Comparison of ENCODE assay signal across 51 mouse cellular contexts in genomic region chr14:50360480-50360879, GRCm38 (mm10). TPM values are rescaled to one million over a fixed set of nuclear protein-coding genes. Genes with fewer than 3 reads are reported as not detected.
"Had no signal": no experiment of that assay in that cellular context is flagged by ENCODE, and none has a peak within 500 bp of the region (broad histone marks: within the 10 kb centered on the region; RNA-seq: fewer than 3 reads in every experiment).

No protein-coding gene starts in this region.

- H3K4me2 ChIP-seq: heart, embryonic 11.5 days; heart, embryonic 12.5 days; heart, embryonic 13.5 days; heart, embryonic 15.5 days; hindbrain, embryonic 12.5 days; hindbrain, embryonic 13.5 days; hindbrain, embryonic 14.5 days; hindbrain, embryonic 15.5 days; intestine, embryonic 15.5 days; kidney, embryonic 15.5 days had no signal

- H3K4me3 ChIP-seq: heart, embryonic 10.5 days; heart, embryonic 12.5 days; heart, embryonic 13.5 days; heart, embryonic 15.5 days; hindbrain, embryonic 10.5 days; hindbrain, embryonic 12.5 days; hindbrain, embryonic 13.5 days; hindbrain, embryonic 15.5 days; intestine, embryonic 15.5 days; kidney, embryonic 15.5 days; layer of hippocampus, adult 2 months had no signal

- H3K9me3 ChIP-seq: heart, embryonic 10.5 days; heart, embryonic 12.5 days; heart, embryonic 13.5 days; heart, embryonic 15.5 days; hindbrain, embryonic 10.5 days; hindbrain, embryonic 12.5 days; hindbrain, embryonic 13.5 days; hindbrain, embryonic 15.5 days; intestine, embryonic 15.5 days; kidney, embryonic 15.5 days had no signal

- H3K27me3 ChIP-seq: heart, embryonic 12.5 days; heart, embryonic 13.5 days; heart, embryonic 15.5 days; hindbrain, embryonic 12.5 days; hindbrain, embryonic 13.5 days; hindbrain, embryonic 15.5 days; intestine, embryonic 15.5 days; kidney, embryonic 15.5 days had no signal

- H3K9ac ChIP-seq: heart, embryonic 12.5 days; heart, embryonic 13.5 days; heart, embryonic 15.5 days; hindbrain, embryonic 12.5 days; hindbrain, embryonic 13.5 days; hindbrain, embryonic 14.5 days; hindbrain, embryonic 15.5 days; intestine, embryonic 15.5 days; kidney, embryonic 15.5 days had no signal

- H3K27ac ChIP-seq: heart, embryonic 10.5 days; heart, embryonic 13.5 days; heart, embryonic 15.5 days; hindbrain, embryonic 10.5 days; hindbrain, embryonic 12.5 days; hindbrain, embryonic 13.5 days; hindbrain, embryonic 14.5 days; hindbrain, embryonic 15.5 days; hindbrain, postnatal 0 days; intestine, embryonic 15.5 days; kidney, embryonic 15.5 days; kidney, postnatal 0 days; layer of hippocampus, adult 2 months had no signal

- H3K36me3 ChIP-seq: heart, embryonic 10.5 days; heart, embryonic 12.5 days; heart, embryonic 13.5 days; heart, embryonic 15.5 days; hindbrain, embryonic 10.5 days; hindbrain, embryonic 12.5 days; hindbrain, embryonic 13.5 days; hindbrain, embryonic 15.5 days; intestine, embryonic 15.5 days; kidney, embryonic 15.5 days had no signal

- DNase-seq: heart, postnatal 10 days; heart, postnatal 14 days; heart, postnatal 36 days; heart, postnatal 4 days; kidney, adult 11 months; kidney, adult 18-20 months; kidney, adult 2 months; kidney, adult 8-10 months; kidney, adult 9 months; kidney, postnatal 10 days; kidney, postnatal 14 days; kidney, postnatal 25 days; kidney, postnatal 36 days; kidney, postnatal 4 days; layer of hippocampus, adult 9-11 months; layer of hippocampus, postnatal 36 days had no signal

- H3K4me1 ChIP-seq: heart, embryonic 10.5 days; heart, embryonic 12.5 days; heart, embryonic 13.5 days; heart, embryonic 15.5 days; hindbrain, embryonic 10.5 days; hindbrain, embryonic 12.5 days; hindbrain, embryonic 13.5 days; hindbrain, embryonic 15.5 days; intestine, embryonic 15.5 days; kidney, embryonic 15.5 days had no signal

- ATAC-seq: hindbrain, embryonic 16.5 days; hindbrain, postnatal 0 days; inflammation-experienced regulatory T-cells, adult 6 months; intestine, embryonic 15.5 days; intestine, embryonic 16.5 days; intestine, postnatal 0 days had no signal

RNA-seq across cellular contexts. Expression of gene Tlr11, which starts 2.8 kb away (rescaled TPM):
- total RNA-seq: heart, postnatal 14 days; heart, postnatal 25 days; heart, postnatal 4 days; hematopoietic stem cell, adult 5-6 weeks; hindbrain, postnatal 0 days; layer of hippocampus, adult 18-20 months; layer of hippocampus, adult 2 months; layer of hippocampus, adult 8-10 months; layer of hippocampus, postnatal 10 days; layer of hippocampus, postnatal 14 days; layer of hippocampus, postnatal 25 days; layer of hippocampus, postnatal 36 days had no signal
- polyA plus RNA-seq: heart, embryonic 10.5 days; heart, embryonic 11.5 days; heart, embryonic 12.5 days; heart, embryonic 13.5 days; heart, embryonic 14.5 days; heart, embryonic 15.5 days; heart, embryonic 16.5 days; heart, postnatal 0 days; hindbrain, embryonic 10.5 days; hindbrain, embryonic 11.5 days; hindbrain, embryonic 12.5 days; hindbrain, embryonic 13.5 days; hindbrain, embryonic 14.5 days; hindbrain, embryonic 15.5 days; hindbrain, embryonic 16.5 days; hindbrain, postnatal 0 days; intestine, embryonic 14.5 days; intestine, embryonic 15.5 days; kidney, embryonic 14.5 days; kidney, embryonic 15.5 days; kidney, embryonic 16.5 days; kidney, postnatal 0 days had no signal

RNA-seq across cellular contexts. Expression of gene Olfr735, which starts 11.8 kb away (rescaled TPM):
- total RNA-seq: heart, adult 8-10 months; heart, postnatal 10 days; heart, postnatal 14 days; heart, postnatal 25 days; heart, postnatal 36 days; heart, postnatal 4 days; hematopoietic stem cell, adult 5-6 weeks; hindbrain, postnatal 0 days; layer of hippocampus, adult 18-20 months; layer of hippocampus, adult 2 months; layer of hippocampus, adult 8-10 months; layer of hippocampus, postnatal 10 days; layer of hippocampus, postnatal 14 days; layer of hippocampus, postnatal 25 days; layer of hippocampus, postnatal 36 days had no signal
- polyA plus RNA-seq: heart, embryonic 10.5 days; heart, embryonic 11.5 days; heart, embryonic 12.5 days; heart, embryonic 13.5 days; heart, embryonic 14.5 days; heart, embryonic 15.5 days; heart, embryonic 16.5 days; heart, postnatal 0 days; hindbrain, embryonic 10.5 days; hindbrain, embryonic 11.5 days; hindbrain, embryonic 12.5 days; hindbrain, embryonic 13.5 days; hindbrain, embryonic 14.5 days; hindbrain, embryonic 15.5 days; hindbrain, embryonic 16.5 days; hindbrain, postnatal 0 days; inflammation-experienced regulatory T-cells, adult 6 months; intestine, embryonic 14.5 days; intestine, embryonic 15.5 days; intestine, embryonic 16.5 days; intestine, postnatal 0 days; kidney, adult 2 months; kidney, embryonic 14.5 days; kidney, embryonic 15.5 days; kidney, embryonic 16.5 days; kidney, postnatal 0 days; large intestine, adult 2 months had no signal

RNA-seq across cellular contexts. Expression of gene Olfr736, which starts 20.5 kb away (rescaled TPM):
- total RNA-seq: heart, adult 8-10 months; heart, postnatal 10 days; heart, postnatal 14 days; heart, postnatal 25 days; heart, postnatal 36 days; heart, postnatal 4 days; hematopoietic stem cell, adult 5-6 weeks; hindbrain, postnatal 0 days; layer of hippocampus, adult 18-20 months; layer of hippocampus, adult 2 months; layer of hippocampus, adult 8-10 months; layer of hippocampus, postnatal 10 days; layer of hippocampus, postnatal 14 days; layer of hippocampus, postnatal 25 days; layer of hippocampus, postnatal 36 days had no signal
- polyA plus RNA-seq: heart, embryonic 10.5 days; heart, embryonic 11.5 days; heart, embryonic 12.5 days; heart, embryonic 13.5 days; heart, embryonic 14.5 days; heart, embryonic 15.5 days; heart, embryonic 16.5 days; heart, postnatal 0 days; hindbrain, embryonic 10.5 days; hindbrain, embryonic 11.5 days; hindbrain, embryonic 12.5 days; hindbrain, embryonic 13.5 days; hindbrain, embryonic 14.5 days; hindbrain, embryonic 15.5 days; hindbrain, embryonic 16.5 days; hindbrain, postnatal 0 days; inflammation-experienced regulatory T-cells, adult 6 months; intestine, embryonic 14.5 days; intestine, embryonic 15.5 days; intestine, embryonic 16.5 days; intestine, postnatal 0 days; kidney, adult 2 months; kidney, embryonic 14.5 days; kidney, embryonic 15.5 days; kidney, embryonic 16.5 days; kidney, postnatal 0 days; large intestine, adult 2 months had no signal

RNA-seq across cellular contexts. Expression of gene Olfr734, which starts 33.9 kb away (rescaled TPM):
- total RNA-seq: heart, adult 8-10 months; heart, postnatal 10 days; heart, postnatal 14 days; heart, postnatal 25 days; heart, postnatal 36 days; heart, postnatal 4 days; hematopoietic stem cell, adult 5-6 weeks; hindbrain, postnatal 0 days; layer of hippocampus, adult 18-20 months; layer of hippocampus, adult 2 months; layer of hippocampus, adult 8-10 months; layer of hippocampus, postnatal 10 days; layer of hippocampus, postnatal 14 days; layer of hippocampus, postnatal 25 days; layer of hippocampus, postnatal 36 days had no signal
- polyA plus RNA-seq: heart, embryonic 10.5 days; heart, embryonic 11.5 days; heart, embryonic 12.5 days; heart, embryonic 13.5 days; heart, embryonic 14.5 days; heart, embryonic 15.5 days; heart, embryonic 16.5 days; heart, postnatal 0 days; hindbrain, embryonic 10.5 days; hindbrain, embryonic 11.5 days; hindbrain, embryonic 12.5 days; hindbrain, embryonic 13.5 days; hindbrain, embryonic 14.5 days; hindbrain, embryonic 15.5 days; hindbrain, embryonic 16.5 days; hindbrain, postnatal 0 days; inflammation-experienced regulatory T-cells, adult 6 months; intestine, embryonic 14.5 days; intestine, embryonic 15.5 days; intestine, embryonic 16.5 days; intestine, postnatal 0 days; kidney, adult 2 months; kidney, embryonic 14.5 days; kidney, embryonic 15.5 days; kidney, embryonic 16.5 days; kidney, postnatal 0 days; large intestine, adult 2 months had no signal

RNA-seq across cellular contexts. Expression of gene Olfr738, which starts 46.9 kb away (rescaled TPM):
- total RNA-seq: heart, adult 8-10 months; heart, postnatal 10 days; heart, postnatal 14 days; heart, postnatal 25 days; heart, postnatal 36 days; heart, postnatal 4 days; hematopoietic stem cell, adult 5-6 weeks; hindbrain, postnatal 0 days; layer of hippocampus, adult 18-20 months; layer of hippocampus, adult 2 months; layer of hippocampus, adult 8-10 months; layer of hippocampus, postnatal 10 days; layer of hippocampus, postnatal 14 days; layer of hippocampus, postnatal 25 days; layer of hippocampus, postnatal 36 days had no signal
- polyA plus RNA-seq: heart, embryonic 10.5 days; heart, embryonic 11.5 days; heart, embryonic 12.5 days; heart, embryonic 13.5 days; heart, embryonic 14.5 days; heart, embryonic 15.5 days; heart, embryonic 16.5 days; heart, postnatal 0 days; hindbrain, embryonic 10.5 days; hindbrain, embryonic 11.5 days; hindbrain, embryonic 12.5 days; hindbrain, embryonic 13.5 days; hindbrain, embryonic 14.5 days; hindbrain, embryonic 15.5 days; hindbrain, embryonic 16.5 days; hindbrain, postnatal 0 days; inflammation-experienced regulatory T-cells, adult 6 months; intestine, embryonic 14.5 days; intestine, embryonic 15.5 days; intestine, embryonic 16.5 days; intestine, postnatal 0 days; kidney, adult 2 months; kidney, embryonic 14.5 days; kidney, embryonic 15.5 days; kidney, embryonic 16.5 days; kidney, postnatal 0 days; large intestine, adult 2 months had no signal
